Mouse (Mus musculus) frontal cortex, postnatal 25 days (tissue): ENCODE measurements around the gene Heatr5a.

Experiments used
- DNase-seq, 2 experiments: peaks; one replicate each; pipeline ENCODE4 v3.0.0; 2022; ENCODE audit warnings: low spot score in 2 of 2

Heatr5a gene

DNA sequence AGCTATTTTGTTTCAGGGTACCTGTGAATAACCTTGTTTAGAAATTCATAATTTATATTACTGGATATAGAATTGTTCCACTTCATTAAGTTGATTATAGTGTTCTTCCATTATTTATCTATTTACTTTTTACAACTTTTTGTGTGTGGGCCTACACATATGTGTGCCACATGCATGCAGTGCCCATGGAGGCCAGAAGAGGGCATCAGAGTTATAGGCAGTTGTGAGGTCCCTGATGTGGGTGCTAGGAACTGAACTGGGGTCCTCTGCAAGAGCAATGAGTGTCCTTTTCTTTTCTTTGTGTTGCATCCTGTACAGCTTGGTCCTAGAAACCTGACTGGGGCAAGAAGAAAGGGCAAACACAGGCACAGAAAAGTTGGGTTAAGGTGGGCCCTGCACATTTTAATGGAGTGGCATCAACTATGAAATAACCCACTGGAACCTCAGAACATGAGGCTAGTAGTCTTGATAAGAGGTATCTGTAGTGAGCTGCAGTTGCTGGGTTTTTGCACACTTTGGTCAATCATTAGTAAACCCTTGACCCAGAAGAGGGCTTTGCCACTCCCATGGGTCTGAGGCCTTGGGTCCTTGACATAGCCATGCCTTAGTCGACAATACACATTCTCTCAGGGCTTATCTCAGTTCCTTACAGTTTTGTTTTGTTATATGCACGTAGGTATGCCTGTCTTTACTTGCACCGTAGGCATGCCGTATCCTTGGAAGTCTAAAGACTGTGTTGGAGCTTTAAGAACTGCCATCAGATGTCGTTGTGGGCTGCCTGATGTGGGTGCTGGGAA is 1.3 kb upstream of the Heatr5a start:
- no peak for DNase-seq

DNA sequence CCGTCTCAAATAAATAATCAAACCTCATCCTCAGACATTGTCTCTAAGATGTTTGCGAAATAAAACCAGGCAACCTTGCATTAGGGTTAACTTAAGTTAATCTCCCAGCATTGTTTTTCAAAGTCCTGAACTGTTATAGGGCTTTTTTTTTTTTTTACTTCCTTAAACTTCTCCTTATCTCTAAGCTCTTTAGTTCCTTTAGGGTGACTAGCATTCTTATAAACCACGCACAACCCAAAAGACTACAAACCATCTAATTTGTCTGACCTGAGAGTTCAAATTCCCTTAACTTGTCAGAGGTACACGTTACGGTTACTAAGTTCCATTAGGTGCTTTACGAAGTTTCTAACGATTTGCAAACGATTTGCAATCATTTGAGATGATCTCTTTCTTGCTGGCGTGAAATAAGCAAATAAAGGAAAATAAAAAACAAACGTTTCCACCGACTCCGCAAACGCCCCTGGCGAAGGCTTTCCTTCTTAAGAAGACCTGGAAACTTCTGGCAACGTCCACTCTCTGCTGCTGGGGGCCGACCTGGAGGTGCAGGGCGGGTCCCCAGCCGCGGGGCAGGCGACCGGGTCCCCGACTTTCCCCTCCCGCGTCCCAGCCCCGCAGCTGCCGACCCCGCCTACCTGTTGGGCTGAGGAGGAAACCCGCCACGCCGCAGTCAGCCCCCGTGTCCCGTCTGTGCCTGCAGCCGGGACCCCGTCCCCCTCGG is 610 bp downstream of the Heatr5a start:
- no peak for DNase-seq

DNA sequence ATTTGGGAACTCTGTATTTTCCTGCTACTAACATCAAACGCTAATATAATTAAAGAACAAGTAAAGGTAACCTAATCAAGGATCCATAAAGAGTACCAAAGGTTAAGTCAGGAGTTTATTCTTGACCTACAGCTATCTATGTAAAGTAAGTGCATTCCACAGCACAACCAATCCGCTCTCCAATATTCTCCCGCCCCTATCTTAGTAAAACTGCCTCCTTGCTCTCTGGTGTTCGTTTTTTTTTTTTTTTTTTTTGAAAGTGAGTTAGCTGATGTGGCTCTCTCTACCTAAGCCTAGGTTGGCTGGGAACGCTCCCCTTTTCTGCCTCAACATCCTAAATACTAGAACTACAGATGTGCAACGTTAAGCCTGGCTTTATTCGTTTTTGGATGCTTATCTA is 1.2 kb downstream of the Heatr5a start:
- no peak for DNase-seq

DNA sequence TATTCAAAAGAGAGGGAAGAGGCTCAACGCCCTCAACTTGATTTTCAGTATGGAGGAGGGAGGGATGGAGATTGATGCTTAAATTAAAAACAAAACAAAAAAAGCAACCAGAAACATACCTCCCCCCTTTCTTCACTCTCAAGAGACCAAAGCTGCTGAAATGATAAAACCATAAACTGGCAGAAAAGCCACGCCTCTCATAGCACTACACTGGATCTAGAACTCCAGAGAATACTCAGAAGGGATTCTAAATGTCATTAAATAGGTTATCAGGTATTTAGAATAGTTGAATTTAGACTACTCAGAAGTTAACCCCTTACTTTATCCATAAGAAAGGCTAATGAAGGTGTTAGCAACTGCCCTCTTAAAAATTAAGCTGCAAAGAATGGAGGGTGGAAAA is 2.0 kb downstream of the Heatr5a start:
- DNase-seq = no peak

DNA sequence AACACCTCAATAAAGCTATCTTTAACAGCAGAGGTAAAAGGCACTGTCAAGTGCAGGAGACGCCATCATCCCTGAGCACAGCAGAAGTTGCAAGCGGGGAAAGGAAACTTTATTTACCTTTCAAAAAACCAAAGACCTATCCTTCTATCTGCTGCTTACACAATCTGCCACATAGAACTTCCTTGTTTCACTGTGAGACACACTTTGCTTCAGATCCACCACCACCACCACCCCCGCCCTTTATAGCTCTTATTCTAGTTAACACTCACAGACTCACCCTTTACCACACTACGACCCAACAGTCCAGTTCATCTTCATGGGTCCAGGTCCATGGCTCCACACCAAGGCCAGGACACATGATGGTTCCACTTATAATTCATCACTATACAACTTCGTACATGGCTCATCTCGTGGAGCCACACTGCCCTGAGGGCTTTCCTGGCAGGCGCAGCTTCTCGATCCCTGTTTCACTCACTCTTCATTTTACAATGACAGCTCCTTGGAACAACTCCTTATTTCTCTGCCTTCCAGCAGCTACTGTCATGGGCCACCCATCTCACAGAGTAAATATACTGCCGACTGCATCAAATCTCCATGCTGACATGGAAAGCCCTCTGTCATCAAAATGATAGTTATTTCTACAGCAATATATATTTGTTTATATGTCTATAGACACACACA is 3.1 kb downstream of the Heatr5a start:
- DNase-seq = no peak

DNA sequence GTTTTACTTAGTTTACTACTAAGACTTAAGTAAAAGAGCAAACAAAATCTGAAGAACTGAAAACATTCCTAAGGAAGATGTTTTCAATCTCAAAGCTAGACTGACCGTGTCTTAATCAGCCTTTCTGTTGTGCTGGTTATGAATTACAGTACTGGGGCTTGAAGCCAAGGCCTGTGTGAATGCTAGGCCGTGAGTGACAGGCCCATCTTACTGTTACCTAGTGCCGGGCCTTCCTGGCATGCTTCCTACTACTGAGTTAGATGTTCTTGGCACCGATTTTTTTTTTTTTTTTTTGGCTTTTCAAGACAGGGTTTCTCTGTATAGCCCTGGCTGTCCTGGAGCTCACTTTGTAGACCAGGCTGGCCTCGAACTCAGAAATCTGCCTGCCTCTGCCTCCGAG is 13.5 kb downstream of the Heatr5a start:
- DNase-seq = no peak

DNA sequence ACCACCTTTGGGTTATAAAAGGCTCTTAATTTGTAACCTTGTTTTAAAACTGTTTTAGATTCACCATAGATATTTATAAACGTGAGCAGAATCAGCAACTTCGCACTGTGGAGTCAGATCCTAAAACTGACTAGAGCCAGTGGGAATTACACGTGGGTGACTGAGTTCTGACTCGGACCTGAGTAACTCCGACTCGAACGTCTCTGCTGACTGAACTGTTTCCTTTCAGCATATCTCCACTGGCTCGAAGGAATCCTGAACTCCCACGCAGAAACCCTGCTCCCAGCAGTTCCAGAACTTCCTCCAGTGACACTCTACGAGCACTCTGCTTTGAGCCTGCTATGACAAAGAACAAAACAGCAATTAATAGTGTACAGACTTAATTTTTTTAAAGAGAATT is 18.8 kb downstream of the Heatr5a start:
- DNase-seq = no peak

DNA sequence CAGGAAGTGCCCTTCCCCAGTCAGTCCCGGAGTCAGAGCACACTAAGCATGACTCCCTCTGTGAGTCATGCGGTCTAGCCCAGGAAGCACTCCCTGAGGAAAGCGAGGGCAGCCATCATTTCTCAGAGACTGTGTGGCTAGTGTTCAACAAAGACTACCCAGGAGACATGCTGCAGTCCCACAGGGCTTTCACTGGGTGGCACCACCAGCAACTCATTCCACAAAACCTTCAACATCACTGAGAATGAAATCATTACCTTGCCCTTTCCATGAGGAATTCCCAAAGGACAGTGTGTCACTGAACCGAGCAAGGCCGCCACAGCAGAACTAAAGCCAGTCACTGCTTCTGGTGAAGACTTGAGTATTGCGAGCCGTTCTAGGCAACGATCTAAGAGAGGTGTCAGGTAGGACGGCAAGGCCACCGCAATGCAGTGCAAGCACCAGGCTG is 23.6 kb downstream of the Heatr5a start:
- peak in 1 of 2 experiments; percentile 6 for DNase-seq

DNA sequence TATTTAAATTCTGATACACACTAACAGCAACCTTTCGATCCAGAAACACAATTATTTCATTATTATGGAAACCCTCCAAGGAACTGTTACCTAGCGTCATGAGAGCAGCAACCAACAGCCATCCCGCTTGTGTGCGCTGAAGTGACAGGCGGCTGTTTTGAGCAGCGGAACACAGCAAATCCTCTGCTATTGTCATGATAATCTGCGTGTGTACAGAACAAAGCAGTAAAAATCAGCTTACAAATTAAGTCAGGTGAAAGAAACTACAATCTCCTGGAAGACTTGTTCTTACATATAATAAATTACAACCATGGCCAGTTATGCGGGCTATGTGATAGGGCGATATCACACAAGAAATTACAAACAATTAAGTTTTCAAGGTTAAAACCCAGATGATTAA is 25.8 kb downstream of the Heatr5a start:
- DNase-seq = no peak

DNA sequence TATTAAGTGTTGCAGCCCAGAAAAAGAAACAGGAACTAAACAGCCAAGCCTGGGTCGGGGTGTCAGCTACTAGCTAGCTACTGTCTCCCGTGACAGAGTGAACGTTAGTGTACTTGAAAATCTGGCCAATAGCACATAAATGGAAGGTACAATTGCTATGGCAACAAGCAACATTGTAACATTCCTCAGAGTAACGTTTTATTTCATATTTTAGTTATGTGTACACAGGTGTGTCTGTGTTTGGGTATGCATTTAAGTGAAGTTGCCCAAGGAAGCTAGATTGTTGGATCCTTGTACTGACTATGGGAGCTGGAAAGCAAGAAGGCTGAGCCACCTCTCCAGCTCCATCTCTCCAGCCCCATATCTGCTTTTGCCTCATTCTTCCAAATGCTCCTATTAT is 31.3 kb downstream of the Heatr5a start:
- DNase-seq = no peak

DNA sequence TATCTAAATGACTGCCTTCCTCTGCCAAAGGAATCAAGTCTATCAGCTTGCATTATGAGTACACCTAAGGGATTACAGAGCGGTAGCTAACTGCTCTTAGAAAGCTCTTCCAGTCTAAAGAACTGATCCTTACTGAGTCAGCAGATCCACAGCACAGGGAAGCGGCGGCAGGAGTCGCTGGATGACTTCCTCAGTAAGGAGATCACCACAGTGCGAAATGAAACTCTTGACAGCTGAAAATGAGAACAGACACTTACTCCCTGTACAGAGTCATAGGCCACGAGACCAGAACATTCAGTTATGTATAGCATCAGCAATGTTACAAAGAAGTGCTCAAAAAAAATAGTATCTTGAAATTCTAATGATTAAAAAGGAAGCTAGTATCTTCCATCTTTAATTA is 33.2 kb downstream of the Heatr5a start:
- DNase-seq = no peak

DNA sequence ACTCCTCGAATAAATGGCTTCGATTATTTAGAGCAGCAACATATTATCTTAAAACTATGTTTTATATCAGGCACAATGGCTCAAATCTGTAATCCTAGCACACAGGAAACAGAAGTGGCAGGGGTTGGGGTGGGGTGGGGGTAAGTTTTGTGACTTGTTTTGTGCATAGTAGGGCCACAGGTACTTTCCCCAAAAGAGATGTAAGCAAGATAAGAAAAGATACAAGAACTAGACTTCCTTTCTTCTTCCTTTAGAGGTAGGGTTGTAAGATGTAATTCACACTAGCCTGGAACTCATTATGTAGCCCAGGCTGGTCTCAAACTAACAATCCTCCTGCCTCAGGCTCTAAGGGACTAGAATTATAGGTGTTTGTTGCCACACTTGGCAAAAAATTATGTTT is 41.5 kb downstream of the Heatr5a start:
- no peak for DNase-seq

DNA sequence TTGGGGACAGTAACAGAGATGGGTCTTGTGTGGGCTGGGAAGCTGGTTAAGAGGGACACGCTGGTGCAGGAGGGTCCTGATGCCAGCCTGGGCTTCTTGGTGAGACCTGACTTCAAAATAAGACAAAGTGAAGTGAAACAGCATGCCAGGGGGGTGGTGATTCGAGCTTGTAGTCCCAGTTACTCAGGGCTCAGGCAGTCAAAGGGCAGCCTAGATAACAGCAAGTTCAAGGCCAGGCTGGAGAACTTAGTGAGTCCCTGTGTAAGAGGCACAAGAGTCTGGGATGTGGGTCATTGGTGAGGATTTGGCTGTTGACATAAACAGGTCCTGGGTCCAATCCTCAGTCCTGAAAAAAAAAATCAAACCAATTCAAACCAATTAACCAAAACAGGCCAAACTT is 53.9 kb downstream of the Heatr5a start:
- DNase-seq = no peak

DNA sequence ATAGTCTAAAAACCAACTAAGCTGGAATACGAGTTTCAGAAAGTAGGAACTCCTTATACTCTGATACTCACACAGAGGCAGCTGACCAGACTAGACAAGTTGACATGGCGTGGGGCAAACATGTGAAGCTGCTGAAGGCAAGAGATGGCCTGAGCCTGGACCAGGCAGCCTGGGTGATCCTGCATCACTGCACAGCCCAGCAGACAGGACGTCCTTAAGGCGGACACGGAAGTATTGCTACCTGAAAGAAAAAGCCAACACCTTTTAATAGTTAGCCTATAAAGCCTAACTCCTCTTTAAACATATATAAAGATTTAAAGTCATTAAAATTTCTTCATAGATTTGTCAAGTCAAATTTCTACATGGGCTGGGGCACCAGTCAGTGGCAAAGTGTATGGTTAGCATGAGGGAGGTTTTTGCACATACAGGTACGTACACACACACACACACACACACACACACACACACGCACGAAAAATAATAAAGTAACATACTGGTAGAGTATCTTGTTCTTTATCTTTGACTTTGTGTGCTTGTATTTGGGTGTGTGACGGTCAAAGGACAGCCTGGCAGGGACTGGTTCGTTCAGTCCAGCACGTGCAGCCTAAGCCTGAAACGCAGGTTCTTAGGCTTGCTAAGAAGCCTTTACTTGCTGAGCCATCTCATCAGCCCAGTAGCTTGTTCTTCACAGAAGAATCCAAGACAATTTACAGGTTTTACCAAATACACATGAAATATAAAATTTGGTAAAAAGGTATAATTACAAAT is 56.0 kb downstream of the Heatr5a start:
- no peak for DNase-seq

DNA sequence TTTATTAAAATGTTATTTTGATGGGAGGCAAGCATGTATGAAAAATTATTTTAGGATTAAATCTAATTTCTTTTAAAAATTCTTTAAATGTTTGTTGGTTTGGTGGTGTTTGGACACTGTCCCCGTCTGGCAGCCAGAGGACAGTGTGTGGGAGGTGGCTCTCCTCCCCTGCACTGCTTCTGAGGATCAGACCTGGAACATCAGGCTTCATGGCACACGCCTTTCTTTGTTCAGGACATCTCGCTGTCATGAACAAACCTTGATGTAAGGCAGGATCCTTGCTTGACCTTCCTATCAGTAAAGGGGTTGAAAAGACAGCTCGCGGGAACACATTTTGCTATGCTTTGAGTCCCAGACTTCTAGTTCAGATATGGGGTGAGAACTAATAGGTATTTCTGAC is 61.9 kb downstream of the Heatr5a start:
- no peak for DNase-seq

DNA sequence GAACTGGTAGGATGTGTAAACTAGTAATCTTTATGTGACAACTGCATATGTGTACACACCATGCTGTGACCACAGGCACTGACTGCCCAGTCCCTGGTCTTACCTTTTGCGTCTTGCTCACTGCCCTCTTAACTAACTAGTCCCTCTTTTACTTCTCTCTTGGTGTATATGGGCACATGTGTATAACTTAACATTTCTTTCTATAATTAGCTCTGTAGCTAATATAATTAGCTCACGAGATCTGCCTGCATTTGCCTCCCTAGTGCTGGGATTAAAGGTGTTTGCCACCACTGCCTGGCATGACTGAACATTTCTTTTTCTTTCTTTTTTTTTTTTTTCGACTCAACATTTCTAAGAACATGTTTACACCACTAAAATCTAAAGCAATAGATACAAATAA is 63.6 kb downstream of the Heatr5a start:
- DNase-seq = no peak

DNA sequence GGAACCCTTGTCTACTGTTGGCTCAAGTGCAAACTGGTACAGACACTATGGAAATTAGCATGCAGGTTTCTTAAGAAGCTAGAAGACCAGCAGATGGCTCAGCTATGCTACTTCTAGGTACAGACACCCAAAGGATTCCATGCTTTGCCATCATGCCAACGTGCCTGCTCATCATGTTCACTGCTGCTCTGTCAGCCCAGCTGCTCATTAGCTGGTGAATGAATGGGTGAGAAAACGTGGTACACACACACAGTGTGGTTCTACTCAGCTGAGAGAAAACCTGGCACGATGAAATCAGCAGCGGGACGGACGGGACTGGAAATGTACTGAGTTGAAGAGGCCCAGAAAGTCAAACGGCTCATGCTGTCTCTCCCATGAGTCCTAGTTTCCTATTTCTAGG is 70.6 kb downstream of the Heatr5a start:
- no peak for DNase-seq

DNA sequence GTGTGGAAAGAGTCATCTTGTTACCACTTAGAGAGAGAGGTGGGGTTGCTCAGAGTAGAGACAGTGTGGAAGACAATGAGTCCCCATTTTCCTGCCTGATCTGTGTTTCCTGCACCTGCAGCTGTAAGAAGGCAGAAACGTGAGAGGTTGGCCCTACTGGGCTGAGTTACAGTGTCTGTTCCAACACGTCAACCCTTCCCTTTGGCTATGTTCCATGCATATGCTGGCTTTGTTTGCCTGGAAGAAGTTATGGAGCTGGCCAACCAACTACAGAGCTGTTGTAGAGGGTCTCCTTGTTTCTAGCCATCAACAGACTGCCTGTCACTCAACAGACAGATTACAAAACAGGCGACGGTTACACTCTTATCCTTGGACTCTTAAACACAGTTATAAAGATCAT is 74.2 kb downstream of the Heatr5a start:
- DNase-seq = no peak

DNA sequence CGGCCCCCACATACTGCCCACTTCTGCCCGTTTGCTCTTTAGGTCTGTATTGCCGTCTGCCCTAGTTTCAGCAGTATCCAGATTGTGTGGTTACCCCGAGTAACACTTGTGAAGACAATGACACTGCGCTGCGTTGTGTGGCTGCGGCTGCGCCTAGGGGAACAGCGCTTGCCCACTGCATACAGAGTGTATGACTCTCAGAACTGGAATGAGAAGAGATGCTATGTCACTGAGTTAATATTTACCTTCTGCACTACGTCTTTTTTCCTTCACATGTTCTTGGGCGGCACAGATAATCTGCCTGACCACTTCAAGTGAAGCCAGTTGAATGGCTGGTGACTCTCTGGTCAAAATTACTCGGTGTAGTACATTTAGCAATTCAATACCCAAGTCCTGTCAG is 82.5 kb downstream of the Heatr5a start:
- DNase-seq = no peak

DNA sequence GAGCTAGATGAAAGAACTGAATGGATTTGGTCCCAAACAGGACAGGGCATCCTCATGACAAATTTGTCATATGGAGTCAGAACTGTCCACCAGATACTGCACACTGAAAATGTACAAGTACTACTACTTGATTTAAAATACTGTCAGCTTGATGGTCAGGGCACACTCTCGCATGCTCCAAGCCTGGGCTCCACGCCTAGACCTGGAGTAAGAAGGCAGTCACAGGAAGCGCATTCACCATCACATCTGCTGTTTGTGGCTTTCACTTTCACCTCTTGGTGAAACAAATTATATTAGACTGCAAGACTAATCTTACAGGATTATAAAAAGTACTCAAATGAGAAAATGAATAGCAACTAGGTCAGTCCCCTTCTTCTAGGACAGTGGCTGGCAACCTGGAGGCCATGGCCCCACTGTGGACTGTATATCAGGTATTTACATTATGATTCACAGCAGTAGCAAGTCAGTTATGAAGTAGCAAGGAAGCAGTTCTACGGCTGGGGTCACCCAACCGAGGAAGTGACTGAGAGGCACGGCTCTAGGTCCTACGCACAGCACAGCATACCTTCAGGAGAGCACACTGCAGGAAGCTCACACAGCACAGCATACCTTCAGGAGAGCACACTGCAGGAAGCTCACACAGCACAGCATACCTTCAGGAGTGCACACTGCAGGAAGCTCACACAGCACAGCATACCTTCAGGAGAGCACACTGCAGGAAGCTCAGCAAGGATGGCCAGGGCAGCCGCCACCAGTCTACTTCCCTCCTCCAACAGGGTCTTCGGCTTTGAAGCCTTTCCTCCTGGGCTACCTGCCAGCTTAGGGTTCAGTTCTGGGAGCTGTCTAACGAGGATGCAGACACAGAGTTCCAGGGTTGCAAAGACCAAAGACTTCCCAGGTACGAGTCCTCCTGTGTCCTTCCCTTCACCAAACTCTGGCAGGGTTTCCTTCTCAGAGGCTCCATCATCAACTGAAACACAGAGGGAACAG is 83.5 kb downstream of the Heatr5a start:
- DNase-seq = no peak

DNA sequence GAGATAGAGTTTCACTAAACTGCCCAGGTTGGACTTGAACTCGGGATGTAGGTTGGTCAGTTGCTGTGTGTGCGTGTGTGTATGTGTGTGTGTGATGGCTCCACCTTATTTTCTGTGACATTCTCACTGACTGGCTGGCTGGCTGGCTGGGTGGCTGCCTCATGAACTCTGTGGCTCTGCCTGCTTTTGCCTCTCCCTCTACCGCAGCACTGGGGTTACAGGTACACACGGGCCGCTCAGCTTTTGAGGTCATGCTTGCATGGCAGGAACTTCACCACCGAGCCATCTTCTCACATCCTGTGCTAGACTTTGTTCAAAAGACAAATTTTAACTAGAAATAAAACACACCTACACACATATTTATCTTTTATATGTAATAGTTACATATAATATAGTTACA is 84.8 kb downstream of the Heatr5a start:
- DNase-seq = no peak
